8 mouse cellular contexts compared by ENCODE assay signal in the genomic region with DNA sequence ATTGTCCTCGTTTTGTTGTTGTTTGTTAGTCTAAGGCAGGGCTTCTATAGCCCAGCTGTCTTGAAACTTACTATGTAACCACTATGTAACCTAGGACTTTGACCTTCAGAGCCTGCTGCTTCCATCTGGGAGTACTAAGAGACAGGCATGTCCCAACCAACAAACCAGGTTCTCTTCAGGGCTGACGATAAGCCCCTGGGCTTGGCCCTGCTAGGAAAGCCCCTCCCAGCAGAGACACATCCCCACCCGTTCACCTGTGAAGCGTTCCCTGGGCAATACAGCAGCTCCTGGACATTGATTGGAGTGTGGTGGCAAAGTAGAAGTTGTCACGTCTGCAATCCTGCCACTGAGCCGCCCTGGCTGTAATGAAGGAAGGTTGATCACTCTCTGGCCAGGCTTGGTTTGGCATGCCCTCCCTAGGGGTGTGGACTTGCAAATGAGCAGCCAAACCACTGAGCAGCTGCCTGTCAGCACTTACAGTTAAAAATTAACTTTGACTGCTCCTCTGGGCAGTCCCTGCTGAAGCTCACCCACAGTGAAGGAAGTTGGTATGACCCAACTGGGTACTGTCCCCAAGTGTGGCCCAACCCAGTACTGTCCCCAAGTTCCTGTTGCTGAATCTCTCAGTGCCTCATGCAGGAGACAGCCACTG.
DNase-seq lines count a peak whose midpoint lies in the region; ATAC-seq and TF ChIP-seq lines count a peak whose summit lies in the region.

No protein-coding gene starts in this region.

- peak; percentile 8 for DNase-seq in retina, postnatal 1 day
- no peak for DNase-seq in retina, embryonic 14.5 days (ENCODE audit: low spot score)
- peak; percentile 74 to 85 for DNase-seq in heart, adult 2 months
- DNase-seq in kidney, adult 2 months, result peak; percentile 96
- DNase-seq in lung, postnatal 10 days, result peak; percentile 80
- no peak for DNase-seq in left cerebral cortex, postnatal 36 days (ENCODE audit: low spot score in 2 of 2)
- no peak for DNase-seq in cerebellum, adult 11 months

- peak overlapping the region; percentile 71 for H3K9ac ChIP-seq in heart, adult 2 months (ENCODE audit: low read depth, low read length)
- peak overlapping the region; percentile 48; the same call in 1 of the 2 replicates for H3K9ac ChIP-seq in stomach, embryonic 16.5 days (ENCODE audit: low read length)

- H3K27me3 ChIP-seq in heart, adult 2 months (ENCODE audit: control insufficient read depth, insufficient read depth, low read length), result no peaks in the 10 kb centered on the region
- H3K27me3 ChIP-seq in kidney, adult 2 months (replicated peaks; ENCODE audit: control insufficient read depth, insufficient read depth, low read length), result no peaks in the 10 kb centered on the region
- no peaks in the 10 kb centered on the region for H3K27me3 ChIP-seq in stomach, embryonic 16.5 days (ENCODE audit: control insufficient read depth, insufficient read depth, low read length)

- H3K27ac ChIP-seq in heart, adult 2 months, result peak overlapping the region; percentile 89
- peak overlapping the region; percentile 93 for H3K27ac ChIP-seq in kidney, adult 2 months (ENCODE audit: insufficient read depth, low read depth, low read length)
- H3K27ac ChIP-seq in stomach, embryonic 16.5 days (ENCODE audit: low read length), result peak overlapping the region; percentile 88

- no peaks in the 10 kb centered on the region for H3K9me3 ChIP-seq in stomach, embryonic 16.5 days (replicated peaks; ENCODE audit: control insufficient read depth, low read length)

- no peaks in the 10 kb centered on the region for H3K36me3 ChIP-seq in heart, adult 2 months (ENCODE audit: control insufficient read depth, insufficient read depth, low read length)
- H3K36me3 ChIP-seq in kidney, adult 2 months (ENCODE audit: control insufficient read depth, insufficient read depth, low read length), result no peaks in the 10 kb centered on the region
- no peaks in the 10 kb centered on the region for H3K36me3 ChIP-seq in stomach, embryonic 16.5 days (ENCODE audit: control insufficient read depth, insufficient read depth, low read length)

- no peaks in the 10 kb centered on the region for H3K79me2 ChIP-seq in heart, adult 2 months (replicated peaks; ENCODE audit: control insufficient read depth, insufficient read depth, low read length)

- H3K4me1 ChIP-seq in heart, adult 2 months (ENCODE audit: control insufficient read depth, insufficient read depth, low read length), result peaks cover 17% of the 10 kb centered on the region
- H3K4me1 ChIP-seq in kidney, adult 2 months (ENCODE audit: control insufficient read depth, insufficient read depth, low read length), result peaks cover 13% of the 10 kb centered on the region; the same call in 1 of the 2 replicates
- H3K4me1 ChIP-seq in stomach, embryonic 16.5 days (ENCODE audit: control insufficient read depth, insufficient read depth, low read length), result peaks cover 28% of the 10 kb centered on the region

- TF ChIP-seq CTCF in heart, adult 2 months (IDR thresholded peaks at IDR 0.05), result no peak
- TF ChIP-seq CTCF in kidney, adult 2 months (conservative IDR thresholded peaks at IDR 0.05; ENCODE audit: insufficient read depth, insufficient read length, low read depth, low read length), result no peak

- intact Hi-C loops in heart, adult 2 months (cut with DNase I), result loop anchor here (2.0 to 5.0 kb wide), 2 partner anchors 146 to 918 kb away; a partner anchor contains a TSS
- intact Hi-C loops in left cerebral cortex, postnatal 36 days (cut with DNase I), result no loop called here

- peak overlapping the region; percentile 45 for H3K4me3 ChIP-seq in heart, adult 2 months
- H3K4me3 ChIP-seq in kidney, adult 2 months (ENCODE audit: insufficient read depth, low read depth, low read length), result peak overlapping the region; percentile 71
- peak overlapping the region; percentile 33 for H3K4me3 ChIP-seq in stomach, embryonic 16.5 days (replicated peaks; ENCODE audit: low read length)

- 37% methylated on average over 6 of the region's 6 CpGs for WGBS in heart, adult 2 months
- 23% methylated on average over 6 of the region's 6 CpGs for whole genome bisulfite sequencing in kidney, adult 2 months
- 51% methylated on average over 6 of the region's 6 CpGs for WGBS in stomach, embryonic 16.5 days

- peak overlapping the region; percentile 42 for H3K4me2 ChIP-seq in stomach, embryonic 16.5 days (ENCODE audit: low read depth, low read length)

- 0 out of 2 replicates have a peak, but pooled peaks have one; percentile 31 for TF ChIP-seq EP300 in heart, adult 2 months (IDR thresholded peaks at IDR 0.05; ENCODE audit: insufficient read depth, low read depth, low read length)

- peak; percentile 93 for ATAC-seq in stomach, embryonic 16.5 days (ENCODE audit: insufficient read depth, low FRiP score)

- peak; percentile 94 for TF ChIP-seq POLR2A in heart, adult 2 months (IDR thresholded peaks at IDR 0.05; ENCODE audit: insufficient read depth, low read depth, low read length)
- peak; percentile 97 for TF ChIP-seq POLR2A in kidney, adult 2 months (IDR thresholded peaks at IDR 0.05; ENCODE audit: low read depth, low read length)

Comparison
In these comparisons a context has a peak if more than half of its experiments do, and no peak if none do; other contexts are left out.
1. DNase-seq: peak in retina, postnatal 1 day (single experiment), heart, adult 2 months (2 of 2), kidney, adult 2 months (single experiment) and lung, postnatal 10 days (single experiment); none in retina, embryonic 14.5 days (single experiment), left cerebral cortex, postnatal 36 days (0 of 2) and cerebellum, adult 11 months (single experiment).
2. Peak in every context shown above with its lines, with median percentiles within 50 percentile points of each other: H3K27ac ChIP-seq and H3K4me3 ChIP-seq.